Mouse (Mus musculus): ENCODE results near the gene Clcf1.

Gene Clcf1

DNA sequence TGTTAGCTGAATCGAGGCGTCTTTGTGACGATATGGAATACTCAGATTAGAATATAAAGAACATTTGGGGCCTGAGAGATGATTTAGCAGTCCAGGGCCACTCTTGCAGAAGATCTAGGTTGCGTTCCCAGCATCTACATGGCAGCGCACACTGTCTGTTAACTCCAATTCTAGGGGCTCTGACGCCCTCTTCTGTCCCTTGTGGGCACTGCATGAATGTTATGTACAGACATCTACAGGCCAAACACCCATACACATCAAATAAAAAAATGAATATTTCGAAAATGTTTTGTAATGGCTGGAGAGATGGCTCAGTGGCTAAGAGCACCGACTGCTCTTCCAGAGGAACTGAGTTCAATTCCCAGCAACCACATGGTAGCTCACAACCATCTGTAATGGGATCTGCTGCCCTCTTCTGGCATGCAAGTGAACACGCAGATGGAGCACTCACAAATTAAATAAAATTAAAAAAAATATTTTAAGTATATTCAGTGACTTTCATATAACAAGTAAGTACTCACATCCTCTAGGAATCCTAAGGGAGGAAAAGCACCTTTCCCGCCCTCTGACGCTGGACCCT, 41.6 kb downstream of the Clcf1 start:
- DNase-seq (ENCODE audit: low spot score), result no peak

GRCm38 (mm10) chr19:4257216-4257896, 43.3 kb downstream of the Clcf1 start:
- DNase-seq (ENCODE audit: low spot score), result peak; percentile 91

GRCm38 (mm10) chr19:4257897-4258252, 43.8 kb downstream of the Clcf1 start:
- DNase-seq (ENCODE audit: low spot score), result no peak

DNA sequence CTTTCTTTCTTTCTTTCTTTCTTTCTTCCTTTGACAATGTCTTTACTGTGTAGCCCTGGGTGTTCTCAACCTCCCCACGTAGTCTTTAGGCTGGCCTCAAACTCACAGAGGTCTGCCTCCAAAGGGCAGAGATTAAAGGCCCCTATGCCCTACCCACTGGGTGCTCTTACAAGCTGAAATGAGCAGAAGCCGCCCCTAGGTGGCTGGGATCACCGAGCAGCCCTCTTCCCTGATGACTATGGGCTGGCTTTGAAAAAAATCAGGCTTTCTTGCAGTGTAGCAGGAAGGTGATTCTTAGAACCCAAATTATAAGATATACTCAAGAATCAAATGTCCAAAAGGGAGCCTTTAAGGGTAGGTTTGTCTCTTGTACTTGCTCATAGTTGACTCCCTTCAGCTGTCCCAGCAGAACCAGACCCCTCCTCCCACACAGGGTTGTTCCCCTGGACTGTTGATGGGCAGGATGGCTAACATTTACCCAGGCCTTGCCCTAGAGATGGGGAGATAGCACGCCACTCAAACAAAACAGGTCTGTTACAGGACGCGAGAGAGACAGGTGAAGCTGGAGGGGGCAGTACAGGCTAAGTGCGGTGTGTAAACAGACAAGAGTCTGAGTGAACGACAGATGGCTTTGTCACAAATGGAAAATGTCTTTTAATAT, 47.1 kb downstream of the Clcf1 start:
- no peak for DNase-seq (ENCODE audit: low spot score)

- peak; percentile 5 for DNase-seq (ENCODE audit: low spot score)
These were observed 48.7 kb downstream of the Clcf1 start for GRCm38 (mm10) chr19:4262756-4263155.

- DNase-seq (ENCODE audit: low spot score), result peak; percentile 6
These were observed 49.7 kb downstream of the Clcf1 start for GRCm38 (mm10) chr19:4263702-4264101.

GRCm38 (mm10) chr19:4264171-4264780, 50.2 kb downstream of the Clcf1 start:
- no peak for DNase-seq (ENCODE audit: low spot score)

GRCm38 (mm10) chr19:4265956-4266355, 51.9 kb downstream of the Clcf1 start:
- DNase-seq (ENCODE audit: low spot score), result no peak

DNA sequence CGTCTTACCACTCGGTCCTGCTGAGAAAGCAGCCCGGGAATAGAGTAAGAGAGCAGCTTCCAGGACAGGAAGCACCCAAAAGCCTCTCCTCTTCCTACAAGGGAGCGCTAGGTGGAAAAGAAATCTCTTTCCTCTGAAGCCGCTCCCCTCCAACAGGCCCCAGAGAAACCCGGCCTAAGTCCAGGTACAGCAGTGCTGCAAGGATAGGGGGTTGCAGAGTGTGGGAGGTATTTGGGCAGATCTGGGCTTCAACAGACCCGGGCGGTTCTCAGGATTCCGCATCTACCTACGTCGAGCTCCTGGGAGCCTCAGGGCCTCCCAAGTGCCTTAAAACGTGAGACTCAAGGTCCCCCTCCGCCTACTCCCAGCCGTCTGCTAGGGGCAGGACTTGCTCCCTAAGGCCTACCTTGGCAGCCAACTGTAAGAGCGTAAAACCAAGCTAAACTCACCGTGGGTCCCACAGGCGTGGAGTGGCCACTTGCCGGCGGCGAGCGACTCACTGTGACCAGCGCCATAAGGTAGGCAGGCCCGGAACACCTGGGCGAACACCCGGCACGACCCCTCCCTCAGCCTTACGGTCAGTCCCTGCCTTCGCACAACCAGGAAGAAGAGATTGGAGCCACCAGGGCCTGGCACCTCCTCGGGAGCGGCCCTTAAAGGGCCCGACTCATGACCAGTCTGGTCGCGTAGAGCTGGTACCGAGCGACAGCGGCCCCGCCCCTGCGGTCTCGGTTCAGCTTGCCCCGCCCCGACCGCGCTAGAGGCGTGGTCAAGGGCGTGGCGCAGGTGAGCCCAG, 54.7 kb downstream of the Clcf1 start, which contains the start of gene Ssh3:
Gene Ssh3 (minus strand): TSS at position 615 of the 796 bp plus-strand sequence.
- DNase-seq (ENCODE audit: low spot score), result peak; percentile 65

- no peak for DNase-seq (ENCODE audit: low spot score)
These were observed 56.1 kb downstream of the Clcf1 start for GRCm38 (mm10) chr19:4270187-4270586.

DNA sequence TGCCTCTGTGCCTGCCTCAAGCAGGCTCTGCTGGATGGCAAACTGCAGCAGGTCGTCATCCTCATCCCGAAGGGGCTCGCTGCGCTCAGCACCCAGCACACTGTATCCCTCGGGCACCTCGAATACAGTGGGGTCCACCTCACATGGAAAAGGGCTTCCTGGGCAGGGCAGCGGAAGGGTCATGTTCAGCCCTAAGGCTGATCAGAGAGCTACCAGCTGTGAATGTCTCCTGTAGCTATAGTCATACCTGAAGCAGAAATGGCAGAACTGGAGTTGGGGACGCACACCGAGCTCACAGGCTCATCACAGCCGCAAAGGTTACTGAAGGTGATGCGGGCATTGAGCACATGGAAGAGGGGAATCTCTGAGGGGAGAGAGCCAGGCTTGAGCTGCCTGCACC, 56.9 kb downstream of the Clcf1 start:
- DNase-seq (ENCODE audit: low spot score), result no peak

Data from testis, postnatal 14 days (tissue).